Mouse (Mus musculus) embryo, embryonic 10 days (tissue): ENCODE measurements around the gene Il12rb1.
A peak's percentile ranks its signal among the peaks of the same experiment; 100 is the strongest.

ENCODE experiments used
- DNase-seq: peaks from one replicate; pipeline ENCODE4 v3.0.0-alpha.2; 2015; ENCODE audit warnings: low spot score

Gene Il12rb1

DNA sequence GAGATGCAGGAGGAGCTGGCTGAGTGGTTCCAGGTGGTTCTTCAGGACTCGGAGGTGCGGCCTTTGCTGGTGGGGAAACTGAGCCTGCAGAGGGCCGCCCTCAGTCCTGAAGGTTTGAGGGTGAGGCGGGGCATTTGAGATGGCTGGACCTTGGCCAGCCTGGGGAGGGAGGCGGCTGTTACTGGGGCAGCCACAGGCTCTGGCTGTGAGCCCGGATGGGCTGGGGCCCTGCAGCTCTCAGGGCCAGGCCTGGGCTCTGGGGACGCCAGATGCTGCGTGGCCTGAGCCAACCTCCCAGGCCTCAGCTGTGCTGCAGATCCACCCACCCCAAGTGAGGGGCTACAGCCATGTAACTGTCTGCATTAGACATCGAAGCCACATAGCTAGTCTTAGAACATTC lies 34.4 kb upstream of the Il12rb1 start:
- no peak for DNase-seq

DNA sequence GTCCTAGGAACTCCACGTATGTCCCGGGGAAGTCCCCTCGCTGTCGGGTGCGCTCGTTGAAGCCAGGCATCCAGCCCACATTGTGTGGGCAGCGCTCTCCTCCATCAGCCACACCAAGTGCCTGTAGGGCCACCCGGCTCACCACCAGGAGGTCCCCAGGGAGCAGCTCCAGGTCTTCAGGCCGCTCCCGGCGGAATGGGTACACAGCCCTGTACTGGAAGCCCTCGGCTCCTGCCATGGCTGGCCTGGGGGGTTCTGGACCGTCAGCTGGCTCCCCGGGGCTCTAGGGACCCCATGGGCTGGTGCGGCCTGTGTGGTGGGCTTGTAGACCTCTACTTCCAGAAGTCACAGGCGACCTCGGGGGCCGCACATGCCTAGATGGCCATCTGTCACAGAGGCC lies 33.5 kb upstream of the Il12rb1 start:
- DNase-seq: no peak

DNA sequence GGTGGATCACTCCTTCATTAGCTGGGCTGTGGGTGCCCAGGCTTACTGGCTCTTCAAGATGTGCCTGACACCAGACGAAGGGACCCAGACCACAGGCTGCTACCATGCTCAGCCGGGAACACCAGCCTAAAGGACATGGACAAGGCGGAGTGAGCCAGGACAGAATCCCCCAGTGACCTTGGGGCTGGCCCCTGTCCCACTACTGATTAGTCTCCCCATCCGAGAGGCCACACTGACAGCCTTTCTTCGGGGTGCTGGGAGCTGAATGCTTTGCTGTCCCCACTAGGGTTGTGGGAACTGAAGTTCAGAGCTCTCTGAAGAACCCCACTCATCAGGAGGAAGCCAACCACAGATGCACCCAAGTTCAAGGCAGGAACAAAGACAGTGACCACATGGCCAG lies 33.0 kb upstream of the Il12rb1 start:
- no peak for DNase-seq

DNA sequence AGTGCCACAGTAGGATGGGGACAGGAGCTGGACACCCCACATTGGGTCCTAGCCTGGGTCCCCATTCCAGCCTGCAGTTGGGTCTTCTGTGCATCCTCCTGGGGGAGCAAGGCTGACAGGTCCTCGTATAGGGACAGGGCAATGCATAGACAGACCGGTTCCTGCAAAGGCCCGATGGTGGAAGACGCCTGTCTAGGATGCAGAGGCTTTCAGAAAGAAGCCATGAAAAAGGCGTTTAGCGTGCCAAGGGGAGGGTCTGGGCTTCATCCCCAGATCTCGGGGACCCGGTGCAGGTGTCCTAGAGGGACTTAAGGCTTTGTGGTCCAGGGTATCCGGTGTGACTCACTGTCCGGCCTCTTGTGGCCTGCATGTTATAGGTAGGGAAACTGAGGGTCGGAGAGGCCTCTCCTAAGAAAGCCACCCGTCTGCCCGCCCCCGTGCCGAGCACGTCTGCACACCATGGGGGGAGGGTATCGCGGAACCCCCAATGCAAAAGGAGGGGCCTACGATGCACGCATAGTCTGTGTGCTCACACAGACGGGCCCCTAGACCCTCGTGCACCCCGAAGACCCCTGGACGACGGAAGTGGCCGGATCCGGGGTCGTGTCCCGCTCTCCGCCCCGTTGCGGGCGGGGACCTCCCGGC lies 32.3 kb upstream of the Il12rb1 start:
- no peak for DNase-seq

DNA sequence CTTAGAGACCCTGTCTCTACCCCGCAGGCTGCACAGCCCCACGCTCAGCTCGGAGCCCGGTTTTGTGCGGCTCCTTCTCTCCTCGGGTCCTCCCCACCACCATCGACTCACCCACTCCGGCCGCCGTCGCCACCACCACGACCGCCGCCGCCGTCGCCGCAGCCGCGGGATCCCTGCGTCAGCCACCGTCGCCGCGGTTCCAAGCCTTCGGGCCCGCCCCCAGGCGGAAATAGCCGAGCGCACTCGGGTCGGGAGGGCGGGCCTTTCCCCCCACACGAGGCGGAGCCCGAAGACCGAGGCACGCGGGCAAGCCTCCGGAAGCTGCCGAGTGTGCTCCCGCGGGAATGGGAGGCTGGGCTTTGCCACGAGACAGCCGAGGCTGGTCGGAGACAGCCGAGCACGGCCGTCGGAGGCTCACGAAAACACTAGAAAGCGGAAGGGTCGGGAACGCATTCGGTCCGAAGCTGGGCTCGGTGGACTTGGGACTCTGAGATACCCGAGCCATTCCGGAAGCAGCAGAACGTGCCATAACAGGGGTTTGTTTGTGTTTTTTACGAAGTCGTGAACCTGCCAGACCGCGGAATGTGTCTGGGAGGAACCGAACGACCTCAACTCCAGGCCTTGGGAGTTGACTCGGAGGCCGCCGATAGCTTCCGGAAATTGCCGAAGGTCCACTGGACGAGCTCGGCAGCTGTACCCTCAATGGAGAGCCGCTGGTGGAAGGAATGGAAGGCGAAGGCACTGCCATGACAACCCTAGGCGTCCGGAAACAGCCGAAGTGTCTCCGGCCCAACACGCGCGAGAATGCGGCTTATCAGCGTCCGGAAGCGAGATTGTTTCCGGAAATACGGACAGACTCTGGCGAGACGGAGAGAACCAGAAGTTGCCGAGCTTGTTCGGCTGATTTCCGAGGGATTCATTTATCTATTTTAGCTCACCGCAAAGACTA lies 31.5 kb upstream of the Il12rb1 start, which contains the start of gene Pik3r2:
Gene Pik3r2, minus strand, starts transcription at position 218 of the 949 bp plus-strand sequence.
- peak; percentile 98 for DNase-seq

DNA sequence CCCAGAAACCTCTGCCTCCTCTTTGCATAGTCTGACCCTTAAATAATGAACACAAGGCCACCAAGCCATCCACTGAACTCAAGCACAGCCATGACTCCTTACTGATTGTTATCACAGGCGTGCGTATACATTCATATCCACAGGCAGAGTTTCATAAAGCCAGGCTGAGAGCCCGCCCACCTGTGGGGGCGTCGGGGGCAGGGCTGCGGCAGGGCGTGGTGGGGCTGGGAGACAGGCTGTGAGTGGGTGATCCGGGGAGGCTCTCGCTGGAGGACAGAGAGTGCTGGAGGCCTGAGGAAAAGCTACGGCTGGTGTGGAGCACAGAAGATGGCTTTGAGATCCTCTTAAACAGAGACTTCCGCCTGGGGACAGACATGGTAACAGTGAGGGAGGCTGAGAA lies 28.2 kb upstream of the Il12rb1 start:
- DNase-seq: no peak

DNA sequence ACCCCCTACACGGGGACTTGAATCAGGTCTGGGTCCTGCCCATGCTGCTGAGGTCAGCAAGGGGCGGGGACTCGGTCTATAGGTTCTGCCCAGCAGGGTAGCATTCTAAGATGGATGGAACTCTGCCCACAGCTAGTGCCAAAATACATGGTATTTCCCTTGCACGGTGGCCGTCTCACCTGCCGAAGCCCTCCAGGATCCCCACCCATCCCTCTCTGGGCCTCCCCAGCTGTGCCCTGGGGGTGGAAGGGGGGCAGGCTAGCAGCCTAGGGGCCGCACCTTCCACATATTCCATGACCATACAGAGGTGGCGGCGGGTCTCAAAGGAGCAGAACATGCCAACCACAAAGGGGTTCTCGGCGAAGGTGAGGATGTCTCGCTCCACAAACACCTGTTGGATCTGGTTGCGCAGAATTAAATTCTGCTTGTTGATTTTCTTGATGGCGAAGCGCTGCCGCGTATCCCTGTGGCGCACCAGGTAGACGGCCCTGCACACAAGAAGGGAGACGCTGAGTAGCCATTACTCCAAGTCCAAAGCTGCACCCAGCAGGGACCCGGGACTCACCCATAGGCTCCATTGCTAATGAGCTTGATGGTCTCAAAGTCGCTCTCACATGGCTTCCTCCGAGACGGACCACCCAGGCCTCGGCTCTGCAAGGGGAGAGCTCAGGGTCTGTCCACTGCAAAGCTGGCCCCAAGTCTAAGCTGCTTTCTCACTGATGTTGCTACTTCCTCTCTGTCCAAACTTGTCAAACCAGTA lies 21.8 kb upstream of the Il12rb1 start:
- DNase-seq: no peak

DNA sequence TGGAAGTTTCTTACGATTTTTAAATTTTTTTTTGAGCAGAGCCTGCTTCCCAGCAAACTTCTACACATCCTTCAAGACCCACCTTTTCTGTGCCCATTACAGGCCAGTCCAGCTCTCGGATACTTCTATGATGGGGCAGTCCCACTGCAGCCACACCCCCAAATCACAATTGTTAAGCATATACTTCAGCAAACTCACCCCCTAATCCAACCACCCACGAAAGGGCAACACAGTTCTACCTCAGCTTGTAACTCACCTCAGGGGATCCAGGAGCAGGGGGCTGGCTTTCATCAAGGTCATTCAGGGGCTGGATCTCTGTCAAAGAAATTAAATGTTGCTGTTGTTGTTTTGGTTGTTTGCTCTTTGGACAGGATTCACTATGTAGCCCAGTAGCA lies 21.2 kb upstream of the Il12rb1 start:
- no peak for DNase-seq

DNA sequence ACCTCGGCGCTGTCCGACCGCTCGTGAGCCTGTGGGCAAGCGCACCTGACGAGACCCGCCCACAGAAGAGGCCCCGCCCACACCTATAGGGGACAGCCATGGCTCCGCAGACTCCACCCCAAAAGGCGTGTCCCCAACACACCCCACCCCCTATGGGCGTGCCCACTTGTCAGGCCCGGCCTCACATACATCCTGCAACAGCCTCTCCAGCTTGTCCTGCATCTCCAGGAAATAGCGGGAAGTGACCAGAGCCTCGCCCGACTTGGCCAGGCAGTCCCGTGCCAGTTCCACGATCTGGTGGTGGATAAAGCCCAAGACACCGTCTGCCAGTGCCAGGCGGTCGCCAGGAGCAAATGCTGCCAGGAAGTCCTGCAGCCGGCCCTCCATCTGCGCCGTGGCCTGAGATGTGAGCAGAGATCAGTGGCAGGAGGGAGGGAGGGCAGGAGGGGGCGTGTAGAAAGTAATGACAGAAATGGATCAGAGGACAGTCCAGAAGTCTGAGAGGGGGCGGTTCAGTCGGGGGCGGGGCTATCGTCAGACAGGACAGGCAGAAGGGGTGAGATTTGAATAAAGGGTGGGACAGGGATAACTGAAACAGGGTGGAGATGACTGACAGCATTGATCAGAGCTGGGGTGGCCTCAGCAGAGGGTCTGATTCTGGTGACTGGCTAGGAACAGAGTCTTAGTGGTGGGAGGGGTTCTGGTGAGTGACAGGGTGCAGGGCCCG lies 20.1 kb upstream of the Il12rb1 start:
- peak; percentile 87 for DNase-seq

DNA sequence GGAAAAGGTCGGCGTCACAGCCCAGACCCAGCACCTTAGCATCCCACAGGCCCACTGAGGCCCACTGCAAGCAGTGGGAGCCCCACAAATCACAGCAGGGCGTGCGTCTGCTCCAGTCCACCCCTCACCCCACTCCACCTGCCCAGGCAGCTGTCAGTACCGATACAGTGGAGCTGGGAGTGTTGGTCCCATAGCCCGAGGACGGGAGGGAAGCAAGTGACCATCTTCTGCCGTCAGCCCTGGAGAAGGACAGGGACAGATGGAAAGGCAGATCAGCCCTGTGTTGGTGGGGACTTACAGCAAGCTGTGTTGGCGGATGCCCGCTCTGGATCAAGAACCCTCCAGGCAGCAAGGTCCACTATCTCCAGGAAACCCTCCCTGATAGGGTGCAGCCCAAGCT lies 19.2 kb upstream of the Il12rb1 start:
- no peak for DNase-seq

DNA sequence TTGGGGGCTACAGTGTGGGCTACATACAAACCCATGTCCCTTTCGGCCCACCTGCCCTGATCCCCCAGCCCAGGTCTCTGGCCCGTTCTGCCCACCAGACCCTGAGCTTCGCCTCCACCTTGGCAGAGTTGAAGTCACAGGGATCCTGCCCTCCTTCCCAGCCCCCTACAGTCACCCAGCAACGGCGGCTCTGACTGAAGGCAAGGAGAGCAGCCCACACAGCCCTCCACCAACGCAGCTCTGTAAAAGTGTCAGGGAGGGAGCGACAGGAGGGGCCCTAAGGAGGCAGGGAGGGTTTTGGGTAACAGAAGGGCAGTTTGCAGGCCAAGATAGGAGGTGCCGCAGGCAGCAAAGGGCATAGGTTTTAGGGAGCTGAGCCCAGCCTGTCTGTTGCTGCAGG lies 17.4 kb upstream of the Il12rb1 start:
- no peak for DNase-seq

DNA sequence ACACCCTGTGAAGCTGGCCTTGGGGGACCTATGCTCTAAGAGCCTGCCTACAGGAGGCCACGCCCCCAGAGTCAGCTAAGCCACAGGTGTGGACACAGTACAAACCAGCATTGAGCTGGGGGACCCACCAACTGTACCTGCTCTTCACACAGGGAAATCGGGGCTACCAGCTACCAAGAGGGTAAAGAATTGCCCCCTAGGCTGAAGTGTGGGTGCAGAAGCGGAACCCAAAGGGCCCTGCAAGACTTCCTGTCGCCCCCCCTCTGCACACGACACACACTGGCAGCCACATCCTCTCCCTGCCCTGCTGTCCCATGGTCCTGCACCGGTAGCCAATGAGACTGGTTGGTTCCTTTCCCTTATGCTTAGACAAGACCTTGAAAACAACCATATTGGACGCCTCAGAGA lies 17.0 kb upstream of the Il12rb1 start:
- no peak for DNase-seq

DNA sequence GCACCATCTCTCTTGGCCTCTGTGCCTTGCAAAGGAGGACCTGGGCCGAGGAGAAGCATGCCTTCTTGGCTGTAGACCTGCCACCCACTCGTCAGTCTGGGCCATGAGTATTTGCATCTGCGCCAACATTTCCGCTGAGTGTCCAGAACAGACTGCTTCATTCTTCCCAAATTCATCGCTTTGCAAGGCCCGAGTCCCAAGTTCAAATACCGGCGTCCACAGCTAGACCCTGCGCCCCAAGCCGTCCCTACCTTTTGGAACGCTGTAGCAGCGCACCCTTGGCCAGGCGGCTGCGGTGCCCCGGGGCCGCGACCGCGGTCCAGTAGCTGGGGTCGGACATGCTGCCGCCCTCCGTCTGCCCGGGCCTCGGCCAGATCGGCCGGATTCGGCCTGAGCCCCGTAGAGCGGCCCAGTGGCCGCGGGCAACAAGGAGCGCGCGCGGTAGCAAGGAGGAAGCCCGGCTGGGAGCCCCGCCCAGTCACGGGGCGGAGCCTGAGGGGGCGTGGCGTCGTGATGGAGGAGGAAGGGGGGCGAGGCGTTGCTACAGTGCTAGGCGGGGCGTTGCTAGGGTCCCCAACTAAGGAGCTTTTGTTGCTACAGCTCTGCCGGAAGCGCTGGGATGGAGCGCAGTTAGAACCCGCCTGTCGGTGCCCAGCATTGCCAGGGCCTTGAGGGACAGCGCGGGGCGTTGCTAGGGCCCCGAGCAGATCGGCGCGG lies 16.1 kb upstream of the Il12rb1 start:
- peak; percentile 97 for DNase-seq

DNA sequence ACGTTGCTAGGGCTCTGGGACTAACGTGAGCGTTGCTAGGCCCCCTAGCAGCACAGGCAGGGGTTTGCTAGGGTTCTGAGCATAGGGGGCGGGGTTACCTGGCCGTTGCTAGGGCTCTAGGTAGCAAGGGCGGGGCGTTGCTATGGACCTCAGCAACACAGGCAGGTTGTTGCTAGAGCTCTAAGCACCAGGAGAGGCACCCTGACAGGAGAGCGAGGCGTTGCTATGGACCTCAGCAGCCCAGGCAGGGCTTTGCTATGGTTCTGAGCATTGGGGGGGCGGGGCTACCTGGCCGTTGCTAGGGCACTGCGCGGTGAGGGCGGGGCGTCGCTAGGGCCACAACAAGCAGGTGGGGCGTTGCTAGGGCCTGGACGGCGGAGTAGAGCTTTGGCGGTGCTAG lies 15.5 kb upstream of the Il12rb1 start:
- peak; percentile 79 for DNase-seq

DNA sequence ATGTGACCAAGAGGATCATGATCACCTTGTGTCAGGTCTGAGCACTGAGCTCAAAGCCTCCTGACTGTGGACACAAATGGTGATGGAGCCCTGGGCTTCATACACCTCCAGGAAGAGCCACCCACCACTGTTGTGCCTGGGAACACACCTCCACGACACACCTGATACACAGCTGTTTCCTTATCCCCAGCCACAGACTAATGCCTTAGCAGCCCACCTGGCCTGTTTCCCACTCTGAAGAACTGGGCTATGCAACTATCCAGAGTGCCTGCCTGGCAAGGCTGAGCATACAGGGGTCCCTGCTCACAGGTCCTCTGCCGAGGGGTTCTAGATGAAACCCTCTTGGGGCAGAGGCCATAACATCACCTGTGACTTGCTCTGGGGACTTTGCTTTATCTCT lies 14.0 kb upstream of the Il12rb1 start:
- no peak for DNase-seq

DNA sequence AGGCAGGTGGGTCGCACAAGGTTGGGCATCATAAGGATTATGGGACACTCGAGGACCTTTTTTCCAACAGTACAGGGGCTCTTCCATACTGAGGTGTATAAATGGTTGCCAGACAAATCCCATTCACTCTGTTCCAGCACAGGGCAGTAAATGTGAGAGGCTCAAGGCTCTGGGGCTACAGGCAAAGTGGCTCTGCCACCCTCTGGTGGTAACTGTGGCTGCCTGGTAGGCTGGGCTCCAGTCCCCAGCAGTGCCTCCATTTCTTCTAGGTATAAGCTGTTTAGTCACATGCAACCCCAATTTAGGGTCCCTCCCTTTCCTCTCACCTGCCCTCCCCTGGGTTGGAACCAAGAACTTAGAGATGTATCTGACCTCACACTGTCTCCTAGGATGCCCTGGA lies 12.9 kb upstream of the Il12rb1 start:
- DNase-seq: no peak

DNA sequence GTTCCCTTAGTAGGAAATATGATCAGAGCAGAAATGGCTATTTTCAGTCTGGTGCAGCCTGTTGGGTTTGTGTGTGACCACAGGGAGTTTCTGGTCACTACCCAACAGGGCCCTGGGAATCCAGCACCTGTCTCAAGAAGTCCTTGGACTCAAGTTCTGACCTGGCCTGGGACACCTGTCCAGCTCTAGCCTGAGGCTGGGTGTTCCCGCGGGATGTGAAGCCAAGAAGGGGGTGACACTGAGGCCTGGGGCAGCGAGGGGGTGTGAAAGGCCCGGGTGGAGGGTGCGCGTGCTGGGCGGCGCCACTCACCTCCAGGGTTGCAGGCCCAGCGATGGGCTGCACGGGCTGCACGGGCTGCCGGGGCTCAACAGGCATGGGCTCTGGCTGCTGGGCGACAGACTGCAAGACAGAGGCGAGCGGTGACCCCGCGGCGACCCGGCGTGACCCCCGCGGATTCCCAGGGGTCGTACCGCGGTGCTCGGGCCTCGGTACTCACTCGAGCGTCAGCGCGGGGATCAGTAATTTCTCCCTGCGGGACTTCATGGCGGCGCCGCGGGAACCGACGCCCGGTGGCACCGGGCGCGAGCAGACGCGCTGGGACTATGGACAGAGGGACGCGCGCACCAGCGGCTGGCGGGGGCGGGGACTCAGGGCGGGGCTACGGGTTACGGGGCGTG lies 11.7 kb upstream of the Il12rb1 start:
- DNase-seq: peak; percentile 37

DNA sequence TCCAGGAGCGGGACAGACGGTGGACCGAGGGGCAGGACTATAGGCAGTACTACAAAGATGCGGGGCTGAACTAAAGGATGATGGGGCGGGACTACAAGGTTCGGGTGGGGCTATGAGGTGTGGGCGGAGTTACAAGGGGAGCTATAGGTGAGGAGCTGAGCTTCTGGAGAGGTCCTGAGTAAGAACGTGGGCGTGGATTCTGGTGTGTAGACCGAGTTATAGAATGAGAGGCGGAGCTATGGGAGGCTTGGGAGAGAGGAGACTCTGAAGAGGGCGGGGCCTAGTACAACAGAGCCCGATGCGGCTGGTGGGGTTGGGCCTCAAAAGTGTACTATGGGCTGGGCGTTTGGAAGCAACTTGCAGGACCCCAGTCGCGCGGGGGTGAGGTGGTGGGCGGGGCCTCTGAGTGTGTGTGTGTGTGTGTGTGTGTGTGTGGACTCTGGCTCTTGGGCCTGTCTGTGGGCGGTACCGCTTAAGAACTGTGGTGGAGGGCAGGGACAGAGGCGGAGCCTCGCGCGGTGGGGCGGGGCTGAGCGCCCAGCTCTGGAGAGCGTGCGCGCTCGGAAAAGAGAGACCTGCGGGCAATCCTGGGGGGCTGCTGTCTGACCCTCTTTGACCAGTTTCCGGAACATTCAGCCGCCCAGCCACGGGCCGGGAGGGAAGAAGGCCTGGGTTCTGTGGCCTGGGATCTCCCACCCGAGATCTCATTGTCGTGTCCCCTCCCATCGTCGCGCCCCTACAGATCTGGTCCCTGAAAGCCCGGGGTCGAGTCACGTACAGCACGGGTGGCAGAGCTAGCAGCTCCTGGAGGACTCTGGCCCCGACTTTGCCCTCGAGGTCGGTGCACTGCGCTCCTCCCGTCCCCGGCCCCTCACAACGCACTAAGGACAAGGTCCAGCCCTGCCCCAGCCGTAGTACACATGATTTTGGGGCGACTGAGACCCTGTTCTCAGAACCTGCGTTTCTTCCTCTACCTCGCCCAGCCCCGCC lies 10.9 kb upstream of the Il12rb1 start:
- DNase-seq: peak; percentile 95

DNA sequence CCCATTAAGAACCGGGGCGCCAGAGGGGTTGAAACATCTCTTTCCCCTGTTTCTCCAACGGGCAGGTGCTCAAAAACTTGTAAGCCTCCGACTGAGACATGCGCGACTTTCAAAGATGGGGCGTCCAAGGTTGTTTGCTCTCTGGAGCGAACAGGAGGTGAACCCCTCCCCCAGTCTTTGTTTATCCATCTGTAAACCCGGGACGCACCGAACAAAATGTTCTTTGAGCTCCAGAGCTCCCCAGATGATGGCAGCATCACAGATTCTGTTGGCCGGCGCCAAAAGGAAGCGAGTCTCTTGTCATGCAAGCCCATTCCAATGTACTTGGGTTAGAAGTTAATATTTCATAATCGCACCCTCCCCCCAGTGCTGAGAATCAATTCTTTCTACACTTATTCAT lies 10.0 kb upstream of the Il12rb1 start:
- DNase-seq: no peak

DNA sequence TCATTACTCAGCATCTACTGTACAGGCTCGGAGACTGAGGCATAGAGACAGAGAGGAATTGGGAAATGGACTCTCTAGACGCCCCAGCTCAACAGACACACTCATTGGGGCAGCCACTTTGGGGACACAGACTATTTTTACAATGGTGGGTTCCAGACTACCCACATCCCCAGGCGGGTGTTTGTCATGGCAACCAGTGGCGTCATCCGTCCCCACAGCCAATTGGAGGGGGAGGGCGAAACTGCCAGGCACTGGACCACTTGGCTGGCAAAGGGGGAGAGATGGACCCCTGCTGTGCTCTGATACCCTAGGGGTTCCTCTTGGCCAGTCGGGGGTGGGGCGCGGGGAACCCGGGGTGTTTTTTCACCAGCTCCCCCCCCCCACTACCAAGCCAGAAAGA lies 7.6 kb upstream of the Il12rb1 start:
- no peak for DNase-seq
